Comparison of ENCODE assay signal across 9 mouse cellular contexts in genomic region chr9:56497181-56497864, GRCm38 (mm10).
DNase-seq lines count a peak whose midpoint lies in the region; ATAC-seq and TF ChIP-seq lines count a peak whose summit lies in the region.
"Had no signal": no experiment of that assay in that cellular context is flagged by ENCODE, and none has a peak within 500 bp of the region (broad histone marks: within the 10 kb centered on the region; RNA-seq: fewer than 3 reads in every experiment).

No protein-coding gene starts in this region.

- no peak overlapping the region for H3K4me3 ChIP-seq in embryonic facial prominence, embryonic 13.5 days
- no peak overlapping the region for H3K4me3 ChIP-seq in embryonic facial prominence, embryonic 10.5 days
- H3K4me3 ChIP-seq in ES-E14 (ENCODE audit: insufficient read depth in 1 of 2, low read depth in 1 of 2, low read length in 2 of 2, poor library complexity in 1 of 2, severe bottlenecking in 1 of 2), result no peak overlapping the region
- no peak overlapping the region for H3K4me3 ChIP-seq in heart, embryonic 10.5 days
- no peak overlapping the region for H3K4me3 ChIP-seq in limb, embryonic 15.5 days

- H3K27ac ChIP-seq in embryonic facial prominence, embryonic 13.5 days, result peak overlapping the region; percentile 52
- no peak overlapping the region for H3K27ac ChIP-seq in embryonic facial prominence, embryonic 10.5 days (replicated peaks)
- H3K27ac ChIP-seq in ES-E14 (ENCODE audit: insufficient read depth, low read depth, low read length, poor library complexity, severe bottlenecking), result no peak overlapping the region
- H3K27ac ChIP-seq in heart, embryonic 10.5 days, result peak overlapping the region; percentile 78
- peak overlapping the region; percentile 34; the same call in 1 of the 2 replicates for H3K27ac ChIP-seq in limb, embryonic 15.5 days
- H3K27ac ChIP-seq: liver, embryonic 14.5 days had no signal

- no peak overlapping the region for H3K4me2 ChIP-seq in embryonic facial prominence, embryonic 13.5 days
- H3K4me2 ChIP-seq in limb, embryonic 15.5 days, result no peak overlapping the region

- H3K9ac ChIP-seq in embryonic facial prominence, embryonic 13.5 days, result no peak overlapping the region
- no peak overlapping the region for H3K9ac ChIP-seq in ES-E14 (ENCODE audit: insufficient read depth, low read depth, low read length, poor library complexity, severe bottlenecking)
- H3K9ac ChIP-seq in limb, embryonic 15.5 days, result no peak overlapping the region
- H3K9ac ChIP-seq: liver, embryonic 14.5 days had no signal

- H3K4me1 ChIP-seq in embryonic facial prominence, embryonic 13.5 days, result peaks cover 24% of the 10 kb centered on the region
- peaks cover 29% of the 10 kb centered on the region for H3K4me1 ChIP-seq in embryonic facial prominence, embryonic 10.5 days
- peaks cover 8% of the 10 kb centered on the region in 2 experiments for H3K4me1 ChIP-seq in ES-E14 (ENCODE audit: control insufficient read depth in 2 of 2, insufficient read depth in 2 of 2, low read length in 2 of 2, poor library complexity in 1 of 2)
- peaks cover 43% of the 10 kb centered on the region for H3K4me1 ChIP-seq in heart, embryonic 10.5 days
- H3K4me1 ChIP-seq in limb, embryonic 15.5 days, result peaks cover 45% of the 10 kb centered on the region

- H3K9me3 ChIP-seq in embryonic facial prominence, embryonic 13.5 days, result no peaks in the 10 kb centered on the region
- H3K9me3 ChIP-seq in embryonic facial prominence, embryonic 10.5 days, result no peaks in the 10 kb centered on the region
- H3K9me3 ChIP-seq in ES-E14 (ENCODE audit: control insufficient read depth, insufficient read depth, low read depth, low read length), result no peaks in the 10 kb centered on the region
- no peaks in the 10 kb centered on the region for H3K9me3 ChIP-seq in heart, embryonic 10.5 days
- no peaks in the 10 kb centered on the region for H3K9me3 ChIP-seq in limb, embryonic 15.5 days

- in situ Hi-C loops in ES-E14 (cut with MboI; ENCODE audit: low sequenced_read_pairs in 2 of 2, unreplicated experiment in 2 of 2), result no loop called here

- no peak for DNase-seq in embryonic facial prominence, embryonic 10.5 days (ENCODE audit: low spot score)
- no peak for DNase-seq in ES-E14 (ENCODE audit: low read depth, low spot score)
- DNase-seq in heart, embryonic 10.5 days (ENCODE audit: low spot score), result no peak
- DNase-seq in right cerebral cortex, postnatal 25 days, result no peak
- DNase-seq in c-Kit-positive CD71-positive TER-119-positive erythroid progenitor cells, embryonic 14.5 days (ENCODE audit: low spot score), result no peak

- 70% methylated on average over 5 of the region's 5 CpGs for WGBS in embryonic facial prominence, embryonic 13.5 days
- 86% methylated on average over 5 of the region's 5 CpGs for WGBS in embryonic facial prominence, embryonic 10.5 days
- 52% methylated on average over 5 of the region's 5 CpGs for WGBS in heart, embryonic 10.5 days
- 51% methylated on average over 5 of the region's 5 CpGs for WGBS in limb, embryonic 15.5 days

- ATAC-seq in embryonic facial prominence, embryonic 13.5 days (ENCODE audit: insufficient number of reproducible peaks, insufficient read depth, low FRiP score, low TSS enrichment, low read depth), result no peak
- no peak for ATAC-seq in limb, embryonic 15.5 days (ENCODE audit: insufficient number of reproducible peaks, low FRiP score, low TSS enrichment, low read depth)
- ATAC-seq in granulocyte monocyte progenitor cell, adult 5-6 weeks (replicated peaks; ENCODE audit: poor library complexity, severe bottlenecking), result no peak

- no peaks in the 10 kb centered on the region for H3K27me3 ChIP-seq in embryonic facial prominence, embryonic 13.5 days
- no peaks in the 10 kb centered on the region for H3K27me3 ChIP-seq in embryonic facial prominence, embryonic 10.5 days (replicated peaks; ENCODE audit: low read depth, poor library complexity, severe bottlenecking)
- H3K27me3 ChIP-seq in heart, embryonic 10.5 days (ENCODE audit: insufficient read depth, poor library complexity, severe bottlenecking), result no peaks in the 10 kb centered on the region
- H3K27me3 ChIP-seq in limb, embryonic 15.5 days, result no peaks in the 10 kb centered on the region

- peaks cover 33% of the 10 kb centered on the region for H3K36me3 ChIP-seq in embryonic facial prominence, embryonic 13.5 days
- H3K36me3 ChIP-seq in embryonic facial prominence, embryonic 10.5 days (replicated peaks), result peaks cover 34% of the 10 kb centered on the region
- peaks cover 4% of the 10 kb centered on the region for H3K36me3 ChIP-seq in ES-E14 (ENCODE audit: control insufficient read depth, insufficient read depth, low read length, poor library complexity, severe bottlenecking)
- peaks cover 29% of the 10 kb centered on the region for H3K36me3 ChIP-seq in heart, embryonic 10.5 days
- peaks cover 24% of the 10 kb centered on the region for H3K36me3 ChIP-seq in limb, embryonic 15.5 days

TF ChIP-seq in ES-E14, 5 proteins besides CTCF, POLR2A, EP300 and RAD21:
- TF ChIP-seq ZNF384 (IDR thresholded peaks at IDR 0.05; ENCODE audit: low read depth, low read length), result 0 out of 2 replicates have a peak, but pooled peaks have one; percentile 42
- no peak for TF ChIP-seq MAFK (IDR thresholded peaks at IDR 0.05; ENCODE audit: insufficient read depth, low read depth, low read length)
- TF ChIP-seq ZC3H11A (IDR thresholded peaks at IDR 0.05; ENCODE audit: borderline replicate concordance, low read depth, low read length), result no peak

Comparison
In these comparisons a context has a peak if more than half of its experiments do, and no peak if none do; other contexts are left out.
1. H3K27ac ChIP-seq: peak in embryonic facial prominence, embryonic 13.5 days (single experiment), heart, embryonic 10.5 days (single experiment) and limb, embryonic 15.5 days (single experiment); none in embryonic facial prominence, embryonic 10.5 days (single experiment) and ES-E14 (single experiment).